Mouse (Mus musculus): ENCODE data around the gene Srgap1.
A peak's percentile ranks its signal among the peaks of the same experiment; 100 is the strongest.

Srgap1 gene

DNA sequence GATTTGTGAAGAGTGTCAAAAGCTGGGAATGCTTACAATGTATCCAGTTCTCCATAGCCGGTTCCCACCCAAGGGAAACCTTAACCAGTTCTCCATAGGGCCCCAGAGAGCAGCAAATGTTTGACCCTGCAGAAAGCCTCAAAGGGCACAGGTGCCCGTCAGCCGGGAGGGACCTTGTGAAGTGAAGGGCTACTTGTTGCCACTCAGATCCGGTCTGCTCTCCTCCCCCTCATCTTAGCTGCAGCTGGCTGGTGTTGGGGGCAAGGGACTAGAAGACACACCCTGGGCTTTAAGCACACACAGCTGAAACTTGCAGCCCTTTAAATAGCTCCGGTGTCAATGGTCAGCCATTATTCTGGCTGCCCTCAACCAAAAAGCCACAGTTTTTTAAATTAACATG is 30.1 kb downstream of the Srgap1 start:
- DNase-seq (ENCODE audit: low spot score in 2 of 2), result no peak

DNA sequence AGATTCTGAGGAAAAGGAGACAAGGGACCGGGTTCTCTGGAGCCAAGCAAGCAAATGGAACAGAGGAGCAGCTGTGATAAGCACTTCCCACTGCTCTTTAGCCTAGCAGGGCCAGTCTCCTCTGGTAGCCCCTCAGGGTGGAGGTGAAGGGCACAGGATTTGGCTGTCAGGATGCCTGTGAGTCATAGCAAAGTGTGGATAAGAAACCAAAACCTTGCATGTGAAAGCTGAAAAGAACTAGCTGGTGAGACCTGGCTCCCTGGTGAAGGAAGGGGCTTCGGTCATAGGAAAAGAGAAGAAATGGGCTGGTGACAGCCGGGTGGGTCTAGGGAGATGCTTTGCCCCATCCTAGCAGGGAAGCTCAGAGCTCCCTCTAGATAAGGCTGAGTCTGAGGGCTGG is 30.5 kb downstream of the Srgap1 start:
- no peak for DNase-seq (ENCODE audit: low spot score in 2 of 2)

DNA sequence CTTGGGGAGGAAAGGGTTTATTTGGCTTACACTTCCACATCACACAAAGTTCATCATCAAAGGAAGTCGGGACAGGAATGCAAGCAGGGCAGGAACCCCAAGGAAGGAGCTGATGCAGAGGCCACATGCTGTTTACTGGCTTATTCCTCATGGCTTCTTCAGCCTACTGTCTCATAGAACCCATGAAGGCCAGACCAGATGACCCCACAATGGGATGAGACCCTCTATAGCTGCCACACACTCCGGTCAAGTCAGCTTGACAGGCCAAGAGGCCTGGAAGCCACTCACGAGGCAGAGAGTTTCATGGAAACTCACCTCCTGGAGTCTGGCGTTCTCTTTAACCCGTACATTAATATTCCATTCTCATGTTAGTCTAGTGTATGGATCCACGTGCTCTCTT is 34.8 kb downstream of the Srgap1 start:
- DNase-seq (ENCODE audit: low spot score in 2 of 2), result no peak

DNA sequence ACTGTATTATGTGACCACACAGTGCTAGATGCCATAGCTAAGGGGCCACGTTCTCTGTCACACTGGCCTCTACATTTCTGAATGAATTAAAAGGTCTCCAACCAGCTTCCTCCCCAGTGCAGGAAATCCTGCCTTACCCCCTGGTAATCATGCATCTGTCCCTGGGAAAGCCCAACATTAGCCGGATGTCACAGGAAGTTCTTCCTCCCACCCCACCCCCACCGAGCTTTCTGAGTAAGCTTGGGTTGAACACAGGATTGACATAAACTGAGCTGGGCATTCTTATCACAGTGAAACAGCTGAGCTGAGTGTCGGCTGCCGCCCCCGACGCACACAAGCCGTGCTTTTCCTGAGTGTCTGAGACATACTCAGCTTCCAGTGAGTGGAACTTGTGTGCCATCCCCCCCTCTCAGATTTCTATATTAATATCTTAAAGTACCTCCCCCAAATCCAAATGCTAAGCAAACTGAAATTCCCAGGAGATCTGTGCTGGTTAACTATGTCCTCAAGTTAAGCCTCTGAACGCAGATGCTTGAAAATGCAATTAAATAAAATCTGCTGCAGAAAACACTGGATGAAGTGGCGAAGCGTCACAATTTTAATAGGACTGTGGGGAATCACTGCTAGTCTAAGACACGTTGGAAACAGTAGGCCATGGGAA is 38.3 kb downstream of the Srgap1 start:
- peak in 1 of 2 experiments; percentile 30 for DNase-seq (ENCODE audit: low spot score in 2 of 2)

DNA sequence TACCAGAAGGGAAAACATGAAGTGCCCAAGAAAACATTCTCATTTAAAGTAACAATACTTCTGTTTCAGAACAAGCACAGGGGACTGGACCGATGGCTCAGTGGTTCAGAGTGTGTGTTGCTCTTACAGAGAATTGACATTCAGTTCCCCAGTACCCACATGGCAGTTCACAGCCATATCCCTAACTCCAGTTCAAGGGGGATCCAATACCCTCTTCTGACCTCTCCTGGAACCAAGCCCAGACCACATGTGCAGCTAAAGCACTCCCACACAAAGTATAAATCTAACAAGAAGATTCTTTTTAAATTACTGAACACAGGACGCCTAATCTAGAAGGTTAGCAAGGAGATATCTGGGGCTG is 38.8 kb downstream of the Srgap1 start:
- no peak for DNase-seq (ENCODE audit: low spot score in 2 of 2)

DNA sequence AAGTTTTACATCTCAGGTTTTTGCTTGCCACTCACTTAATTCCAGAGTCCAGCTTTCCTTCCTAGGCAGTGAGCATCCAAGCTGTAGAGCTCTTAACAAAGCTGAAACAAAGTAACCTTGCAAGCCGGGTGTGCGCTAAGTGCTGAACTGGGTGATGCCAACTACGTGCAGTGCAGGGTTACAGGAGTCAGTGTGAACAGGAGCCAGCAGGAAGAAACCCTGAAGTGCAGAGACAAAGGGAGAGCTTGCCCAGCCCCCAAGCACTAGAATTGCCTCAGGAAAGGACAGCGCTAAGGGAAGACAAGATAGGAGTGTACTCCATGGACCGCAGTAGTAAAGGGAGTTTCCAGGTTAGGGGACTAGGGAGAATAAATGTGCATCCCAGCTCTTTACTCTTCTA is 40.5 kb downstream of the Srgap1 start:
- DNase-seq (ENCODE audit: low spot score in 2 of 2), result no peak

DNA sequence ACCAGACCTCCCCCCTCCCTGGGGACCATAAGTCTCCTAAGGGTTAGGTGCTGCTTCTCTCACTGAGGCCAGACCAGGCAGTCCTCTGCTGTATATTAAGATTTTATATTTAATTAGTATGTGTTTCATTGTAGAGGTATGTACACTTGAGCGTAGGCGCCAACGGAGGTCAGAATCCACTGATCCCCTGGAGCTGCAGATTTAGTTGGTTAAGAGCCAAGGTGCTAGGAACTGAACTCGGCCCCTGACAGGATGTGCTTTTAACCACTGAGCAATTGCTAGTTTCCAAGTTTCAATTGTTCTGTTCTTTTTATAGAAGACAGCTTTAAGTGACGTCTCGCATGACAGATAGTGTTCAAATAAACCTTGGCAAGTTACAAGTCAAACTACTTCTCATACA is 41.0 kb downstream of the Srgap1 start:
- DNase-seq (ENCODE audit: low spot score in 2 of 2), result no peak

DNA sequence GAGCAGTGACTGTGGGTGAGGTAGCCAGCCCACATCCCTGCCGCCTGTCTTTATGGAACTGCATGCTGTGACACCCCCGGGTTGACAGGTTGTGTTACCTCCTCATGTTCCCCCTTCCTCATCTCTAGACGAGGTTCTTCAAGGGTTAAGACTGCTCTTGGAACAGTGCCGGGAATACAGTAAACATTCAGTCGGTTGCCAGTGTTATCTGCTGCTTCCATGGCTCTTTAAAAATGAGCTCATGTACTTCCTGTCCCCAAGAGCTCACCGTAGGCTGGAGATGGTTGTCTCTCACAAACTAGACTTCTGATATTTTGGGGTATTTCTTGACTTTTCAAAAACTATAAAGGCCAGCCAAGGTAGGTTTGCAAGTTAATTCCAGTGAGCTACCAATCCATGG is 41.6 kb downstream of the Srgap1 start:
- DNase-seq (ENCODE audit: low spot score in 2 of 2), result no peak

DNA sequence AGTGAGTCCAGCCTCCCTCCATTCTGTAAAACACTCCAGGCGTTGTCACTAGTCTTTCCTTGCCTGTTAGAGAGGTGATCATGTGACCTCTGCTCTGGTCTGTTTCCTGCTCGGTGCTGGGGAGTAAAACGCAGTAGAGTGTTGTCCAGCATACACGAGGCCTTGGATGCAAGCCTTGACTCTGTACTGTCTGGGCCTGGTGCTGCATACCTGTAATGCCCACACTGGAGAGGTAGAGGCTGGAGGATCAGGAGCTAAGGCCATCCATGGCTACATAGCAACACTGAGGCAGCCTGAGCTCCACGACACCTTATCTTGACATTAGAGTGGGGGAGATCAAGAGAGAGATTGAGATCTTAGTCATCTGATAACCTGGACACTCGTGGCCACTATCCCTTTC is 44.2 kb downstream of the Srgap1 start:
- DNase-seq (ENCODE audit: low spot score in 2 of 2), result no peak

DNA sequence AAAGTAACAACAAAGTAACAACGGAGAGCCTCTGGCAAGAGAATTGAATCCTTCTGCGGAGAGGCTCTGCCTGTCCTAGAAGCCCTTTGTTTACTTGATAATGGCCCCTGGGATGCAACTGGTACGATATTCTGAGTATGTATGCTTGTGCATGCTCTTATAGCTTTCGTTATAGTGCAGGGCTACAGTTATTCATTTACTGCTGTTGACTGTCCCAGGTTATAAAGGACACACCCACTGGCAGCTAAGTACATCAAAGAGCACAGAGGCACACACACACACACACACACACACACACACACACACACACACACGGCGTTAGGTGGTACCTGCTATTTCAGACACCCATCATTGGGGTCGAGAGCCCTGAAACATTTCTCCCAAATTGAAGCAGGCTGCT is 48.3 kb downstream of the Srgap1 start:
- no peak for DNase-seq (ENCODE audit: low spot score in 2 of 2)

DNA sequence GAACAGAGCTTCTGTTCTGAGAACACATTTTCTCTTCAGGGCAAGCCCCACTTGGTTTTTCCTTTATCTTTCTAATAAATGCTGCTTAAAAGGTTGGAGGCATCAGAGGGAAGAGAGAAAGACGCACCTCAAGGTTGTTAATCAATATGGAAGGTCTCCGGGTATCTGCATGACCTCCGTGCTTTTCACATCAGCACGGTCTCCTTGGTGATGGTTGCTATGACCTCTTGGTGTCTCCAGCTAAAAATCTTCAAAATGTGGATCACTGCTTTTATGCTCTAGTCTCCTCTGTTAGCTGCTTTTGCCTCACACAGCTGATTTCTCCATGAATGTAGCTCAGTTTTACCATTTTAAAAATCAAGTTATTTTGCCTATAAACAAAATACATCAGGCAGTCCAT is 50.6 kb downstream of the Srgap1 start:
- no peak for DNase-seq (ENCODE audit: low spot score in 2 of 2)

DNA sequence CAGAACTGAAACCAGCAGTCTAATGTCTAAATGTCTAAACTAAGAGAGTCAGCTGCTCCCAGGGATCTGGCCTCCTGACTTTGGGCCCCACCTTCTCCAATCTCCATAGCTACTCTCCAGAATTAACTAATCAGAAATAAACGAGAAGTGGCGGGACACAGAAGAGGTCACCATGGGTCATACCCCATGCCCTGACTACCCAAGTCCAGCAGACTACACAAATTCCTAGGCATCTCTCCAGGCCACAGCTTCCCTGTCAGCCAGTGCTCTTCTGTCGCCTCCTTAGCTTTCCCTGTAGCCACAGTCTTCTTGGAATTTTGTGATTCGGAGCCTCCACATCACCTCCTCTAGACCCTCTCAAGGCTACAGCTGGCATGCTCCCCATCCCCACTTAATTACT is 51.7 kb downstream of the Srgap1 start:
- no peak for DNase-seq (ENCODE audit: low spot score in 2 of 2)

DNA sequence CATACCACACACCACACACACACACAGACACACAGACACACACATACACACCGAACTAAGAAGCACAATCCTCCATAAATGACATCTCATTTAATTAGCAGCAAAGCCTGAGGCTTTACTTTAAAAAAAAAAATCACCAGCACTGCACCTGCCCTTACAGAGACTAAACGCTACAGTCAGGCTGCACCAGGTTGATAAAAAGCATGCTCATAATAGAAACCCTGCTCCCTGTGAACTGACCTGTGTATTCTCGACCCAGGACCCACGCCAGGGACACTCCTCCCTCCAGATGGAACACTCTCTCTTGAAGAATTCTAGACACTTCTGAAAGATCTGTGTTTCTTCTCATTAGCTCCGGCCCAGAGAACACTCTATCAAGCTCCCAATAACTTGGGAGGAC is 52.5 kb downstream of the Srgap1 start:
- no peak for DNase-seq (ENCODE audit: low spot score in 2 of 2)

DNA sequence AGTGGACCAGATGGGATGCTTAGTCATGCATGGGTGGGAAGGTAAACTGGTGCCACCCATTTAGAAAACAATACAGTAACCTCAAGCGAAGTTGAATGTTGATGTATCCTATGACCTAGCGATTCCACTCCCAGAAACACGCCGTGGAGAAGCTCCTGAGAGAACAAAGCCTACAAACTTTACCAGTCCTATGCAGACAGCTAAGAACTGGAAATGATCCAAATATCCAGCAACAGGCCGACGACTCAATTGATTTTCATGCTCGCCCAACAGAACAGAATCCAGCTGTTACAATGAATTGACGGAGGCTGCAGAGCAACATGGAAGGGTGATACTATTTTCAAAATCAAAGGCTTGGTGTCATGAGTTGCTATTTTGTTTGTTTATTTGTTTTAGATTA is 54.5 kb downstream of the Srgap1 start:
- DNase-seq (ENCODE audit: low spot score in 2 of 2), result no peak

DNA sequence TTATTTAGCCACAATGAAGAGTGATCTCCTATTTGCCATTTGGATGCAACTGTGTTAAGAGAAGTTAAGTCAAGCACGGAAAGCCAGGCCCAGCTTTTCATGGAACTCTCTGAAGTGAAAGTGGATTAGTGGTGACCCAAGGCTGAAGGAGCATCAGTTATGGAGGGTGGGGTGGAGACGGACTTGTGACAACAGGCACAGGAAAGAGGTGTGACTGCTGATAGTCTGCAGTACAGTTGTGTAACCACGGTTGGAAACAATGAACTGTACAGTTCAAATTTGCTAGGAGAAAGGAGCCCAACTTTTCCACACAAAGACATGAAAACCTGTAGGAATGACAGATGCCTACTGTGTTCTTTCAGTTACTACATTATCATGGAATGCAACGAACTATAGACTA is 60.1 kb downstream of the Srgap1 start:
- DNase-seq (ENCODE audit: low spot score in 2 of 2), result no peak

DNA sequence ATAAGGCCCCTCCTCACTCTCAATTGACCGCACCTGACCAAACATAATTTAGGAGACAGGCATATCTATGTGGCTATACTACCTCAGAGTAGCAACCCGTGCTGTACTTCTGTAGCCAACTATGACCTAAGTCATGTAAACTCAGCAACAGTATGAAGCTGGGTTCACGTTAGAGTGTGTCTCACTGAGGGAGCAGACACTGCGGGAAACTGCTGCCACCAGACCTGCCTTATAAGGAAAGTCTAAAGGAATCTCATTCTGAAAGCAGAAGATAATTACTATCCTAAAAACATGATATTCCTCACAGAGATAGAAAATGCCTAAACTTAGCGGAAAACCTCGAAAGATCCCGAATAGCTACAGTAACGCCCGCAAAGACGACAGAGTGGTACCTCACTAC is 62.2 kb downstream of the Srgap1 start:
- DNase-seq (ENCODE audit: low spot score in 2 of 2), result no peak

DNA sequence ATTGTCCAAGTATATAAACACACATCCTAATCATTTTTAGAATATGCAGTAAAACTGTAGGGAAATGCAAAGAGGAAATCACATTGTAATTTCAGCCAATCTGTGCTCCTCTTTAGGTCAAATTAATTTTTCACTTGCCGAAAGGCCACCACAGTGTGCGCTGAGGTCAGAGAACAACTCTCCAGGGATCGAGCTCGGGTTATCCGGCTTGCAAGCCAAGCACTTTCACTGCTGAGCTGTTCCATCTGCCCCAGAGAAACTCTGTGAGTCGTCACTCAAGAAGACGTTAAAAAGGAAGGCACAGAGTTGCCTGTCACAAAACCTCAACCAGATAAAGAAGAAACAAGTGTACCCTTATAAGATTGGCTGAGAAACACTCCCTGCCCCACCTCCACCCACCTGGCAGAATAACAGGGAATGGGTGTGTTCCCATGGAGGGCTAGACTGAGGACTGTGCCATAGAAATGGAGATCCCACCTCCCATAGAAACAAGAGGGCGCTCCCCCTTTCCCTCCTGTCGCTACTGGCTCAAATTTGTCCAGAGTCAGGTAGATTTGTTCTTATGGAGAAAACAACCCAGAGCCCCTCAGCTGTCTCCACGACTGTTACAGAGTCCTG is 63.0 kb downstream of the Srgap1 start:
- no peak for DNase-seq (ENCODE audit: low spot score in 2 of 2)

DNA sequence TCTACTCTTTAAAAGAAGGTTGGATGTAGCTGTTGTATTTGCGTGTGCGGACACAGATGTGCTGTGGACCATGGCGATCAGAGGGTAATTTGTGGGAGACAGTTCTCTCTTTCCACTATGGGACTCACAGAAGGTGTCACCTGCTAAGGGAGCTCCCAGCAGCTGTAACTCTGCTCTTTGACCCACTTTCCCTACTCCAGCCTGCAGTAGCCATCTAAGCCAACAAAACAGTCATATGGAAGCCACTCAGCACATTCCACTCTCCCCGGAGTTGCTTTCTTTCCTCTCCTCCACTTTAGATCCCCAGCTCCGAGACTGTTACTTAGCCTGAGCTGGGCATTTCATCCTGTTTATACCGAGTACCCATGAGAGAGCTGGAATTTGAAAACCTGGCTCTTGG is 71.8 kb downstream of the Srgap1 start:
- DNase-seq (ENCODE audit: low spot score in 2 of 2), result no peak

DNA sequence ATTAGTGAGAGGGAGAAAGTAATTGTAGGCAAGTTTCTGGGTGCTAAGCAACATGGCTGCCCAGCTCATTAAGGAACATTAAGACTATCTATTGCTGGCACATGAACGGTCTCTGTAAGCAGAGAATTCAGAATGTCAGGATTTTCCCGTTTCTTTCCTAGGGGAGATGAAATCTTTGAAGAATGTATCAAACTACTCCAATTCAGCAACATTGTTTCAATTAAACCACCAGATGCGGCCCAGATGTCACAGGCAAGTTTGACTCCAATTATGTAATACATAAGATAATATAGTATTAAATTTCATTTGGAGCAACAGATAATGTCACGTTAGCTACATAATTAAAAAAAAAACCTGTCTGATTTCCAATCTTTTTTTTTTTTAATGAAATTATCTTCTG is 72.5 kb downstream of the Srgap1 start:
- no peak for DNase-seq (ENCODE audit: low spot score in 2 of 2)

DNA sequence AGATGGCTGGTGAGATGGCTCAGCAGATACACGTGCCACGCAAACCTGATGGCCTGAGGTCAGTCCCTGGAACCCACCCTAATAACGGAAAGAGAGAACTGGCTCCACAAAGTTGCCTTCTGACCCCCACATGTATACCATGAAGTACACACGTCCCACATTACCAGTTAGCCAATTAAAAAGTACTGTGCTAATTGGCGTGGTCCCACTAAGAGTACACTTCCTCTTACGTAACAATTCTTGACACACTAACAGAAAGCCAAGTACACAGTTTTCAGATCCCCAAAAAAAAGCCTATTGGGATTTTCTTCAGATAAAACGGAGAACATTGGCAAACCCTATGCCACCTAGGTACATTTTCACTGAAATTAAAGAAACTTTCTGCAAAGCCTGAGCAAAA is 73.8 kb downstream of the Srgap1 start:
- no peak for DNase-seq (ENCODE audit: low spot score in 2 of 2)

DNA sequence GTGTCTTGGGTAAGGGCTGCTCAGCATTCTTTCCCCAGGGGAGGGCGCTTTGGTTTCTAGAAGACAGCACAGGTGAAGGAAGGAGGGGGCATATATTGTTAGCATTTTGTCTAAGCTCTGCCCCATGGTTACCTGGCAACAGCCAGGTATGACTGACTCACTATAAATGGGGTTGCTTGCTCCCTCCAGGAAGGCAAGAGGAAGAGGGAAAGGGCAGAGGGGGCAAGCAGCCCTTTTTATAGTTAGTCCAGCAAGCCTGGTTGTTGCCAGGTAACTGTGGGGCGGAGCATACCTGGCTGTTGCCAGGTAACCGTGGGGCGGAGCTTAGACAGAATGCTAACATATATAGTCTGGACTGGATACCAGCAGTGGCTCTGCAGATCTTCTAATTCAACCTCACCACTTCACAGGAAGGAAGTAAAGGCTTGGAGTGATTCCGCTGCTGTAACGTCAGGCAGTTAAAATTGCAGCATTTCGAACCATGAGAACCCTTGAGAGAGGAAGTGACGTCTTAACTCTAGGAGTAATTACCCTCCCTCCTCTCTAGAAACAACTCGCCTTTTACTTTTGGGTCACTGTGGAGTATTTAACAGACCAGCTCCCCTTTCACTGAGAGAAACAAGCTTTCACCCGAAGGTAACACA is 74.7 kb downstream of the Srgap1 start:
- no peak for DNase-seq (ENCODE audit: low spot score in 2 of 2)

DNA sequence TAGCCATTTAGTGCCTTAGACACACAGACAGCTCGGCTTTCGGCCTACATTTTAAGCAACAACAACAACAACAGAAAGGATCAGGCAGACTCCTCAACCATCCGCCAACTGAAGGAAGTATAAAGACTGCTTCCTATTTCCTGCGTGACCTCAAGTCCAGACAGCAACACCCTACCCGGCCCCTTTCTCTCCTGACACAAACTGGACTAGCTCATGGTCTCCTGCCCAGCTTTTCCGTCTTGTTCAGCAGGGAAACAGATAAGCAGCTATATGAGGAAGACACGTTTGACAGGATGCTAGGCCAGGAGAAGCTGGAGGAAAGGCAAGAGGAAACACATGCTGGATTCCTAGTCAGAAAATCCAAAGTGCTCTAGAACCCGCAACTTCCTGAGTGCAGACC is 75.5 kb downstream of the Srgap1 start:
- DNase-seq (ENCODE audit: low spot score in 2 of 2), result no peak

DNA sequence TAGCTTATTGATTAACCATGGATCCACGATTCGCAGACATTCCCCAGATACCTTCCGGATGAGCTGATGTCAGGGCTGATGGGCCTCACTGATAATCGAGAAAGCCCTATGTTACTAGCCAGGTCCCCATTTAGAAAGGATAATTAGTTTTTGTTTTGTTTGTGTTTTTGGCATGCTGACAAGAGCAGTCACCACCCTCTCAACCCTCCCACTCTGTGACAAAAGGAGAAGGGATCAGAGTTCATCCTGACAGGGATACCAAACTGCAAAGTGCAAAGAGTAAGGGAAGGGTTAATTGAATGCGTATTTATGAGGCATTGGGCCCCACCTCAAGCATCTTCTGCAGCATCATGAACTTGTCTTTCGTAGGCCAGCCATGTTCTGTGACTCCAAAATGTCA is 76.2 kb downstream of the Srgap1 start:
- DNase-seq (ENCODE audit: low spot score in 2 of 2), result no peak

DNA sequence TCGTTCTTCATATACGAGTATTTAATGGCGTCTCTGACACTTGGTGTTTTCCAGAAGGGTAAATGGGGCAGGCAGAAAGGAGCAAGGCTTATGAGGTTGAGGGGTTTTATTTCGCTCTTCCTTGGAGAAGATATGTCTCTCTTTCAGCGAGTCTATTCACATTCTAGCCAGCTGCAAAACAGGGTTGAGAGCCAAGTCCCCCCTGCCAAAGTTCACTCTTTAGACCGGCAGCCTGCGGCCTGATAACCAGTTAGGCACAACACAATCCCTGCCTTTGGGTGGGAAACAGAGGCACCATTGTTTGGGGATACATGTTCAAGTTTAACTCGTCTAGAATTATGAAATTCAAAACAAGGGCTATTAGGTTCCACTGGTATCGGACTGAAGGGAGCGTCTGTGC is 83.0 kb downstream of the Srgap1 start:
- DNase-seq (ENCODE audit: low spot score in 2 of 2), result no peak

Measured in spleen, postnatal 4 days (tissue).